Mouse (Mus musculus): Measurements from ENCODE around the gene Grik3. TPM values are rescaled to one million over a fixed set of nuclear protein-coding genes. Genes with fewer than 3 reads are reported as not detected.

The Grik3 gene
- polyA plus RNA-seq, 2 experiments from 2014 or later = not detected

GRCm38 (mm10) chr4:125656031-125656430 lies 165.5 kb downstream of the Grik3 start:
- ATAC-seq = no peak

- ATAC-seq = no peak
These were observed 167.9 kb downstream of the Grik3 start for GRCm38 (mm10) chr4:125658376-125658775.

GRCm38 (mm10) chr4:125661982-125662381 lies 171.5 kb downstream of the Grik3 start:
- ATAC-seq = no peak

- no peak for ATAC-seq
These were observed 172.8 kb downstream of the Grik3 start for GRCm38 (mm10) chr4:125663262-125663661.

GRCm38 (mm10) chr4:125665955-125666354 lies 175.5 kb downstream of the Grik3 start:
- ATAC-seq = no peak

GRCm38 (mm10) chr4:125682007-125682406 lies 191.5 kb downstream of the Grik3 start:
- ATAC-seq = no peak

- ATAC-seq = no peak
These were observed 196.6 kb downstream of the Grik3 start for GRCm38 (mm10) chr4:125687078-125687477.

- ATAC-seq = no peak
These were observed 204.9 kb downstream of the Grik3 start for GRCm38 (mm10) chr4:125695431-125695830.

GRCm38 (mm10) chr4:125696182-125696939 lies 205.9 kb downstream of the Grik3 start:
- no peak for ATAC-seq

GRCm38 (mm10) chr4:125697626-125698025 lies 207.1 kb downstream of the Grik3 start:
- ATAC-seq = no peak

GRCm38 (mm10) chr4:125699056-125699455 lies 208.6 kb downstream of the Grik3 start:
- ATAC-seq = no peak

- ATAC-seq = no peak
These were observed 209.8 kb downstream of the Grik3 start for GRCm38 (mm10) chr4:125700331-125700730.

GRCm38 (mm10) chr4:125702607-125703309 lies 212.3 kb downstream of the Grik3 start:
- ATAC-seq = no peak

- no peak for ATAC-seq
These were observed 212.8 kb downstream of the Grik3 start for GRCm38 (mm10) chr4:125703310-125703690.

GRCm38 (mm10) chr4:125705746-125706145 lies 215.2 kb downstream of the Grik3 start:
- ATAC-seq = no peak

- no peak for ATAC-seq
These were observed 219.2 kb downstream of the Grik3 start for GRCm38 (mm10) chr4:125709716-125710115.

GRCm38 (mm10) chr4:125717881-125718280 lies 227.4 kb downstream of the Grik3 start:
- ATAC-seq = no peak

- no peak for ATAC-seq
These were observed 228.1 kb downstream of the Grik3 start for GRCm38 (mm10) chr4:125718429-125719140.

GRCm38 (mm10) chr4:125726241-125726640 lies 235.7 kb downstream of the Grik3 start:
- no peak for ATAC-seq

GRCm38 (mm10) chr4:125727030-125727429 lies 236.5 kb downstream of the Grik3 start:
- ATAC-seq = no peak

GRCm38 (mm10) chr4:125727626-125728025 lies 237.1 kb downstream of the Grik3 start:
- ATAC-seq = no peak

GRCm38 (mm10) chr4:125728091-125728863 lies 237.8 kb downstream of the Grik3 start:
- no peak for ATAC-seq
